Mouse (Mus musculus): Measurements from ENCODE around the gene Ttll4. TPM values are rescaled to one million over a fixed set of nuclear protein-coding genes. Genes with fewer than 3 reads are reported as not detected.

The Ttll4 gene
- polyA plus RNA-seq, 1 experiment from 2014 or later = 68.5 TPM

GRCm38 (mm10) chr1:74752150-74752549 lies 90.6 kb downstream of the Ttll4 start:
- Histone ChIP-seq H3K4me1 (replicated peaks; ENCODE audit: control insufficient read depth, insufficient read depth, low read length) (no peaks in the 10 kb centered on the region), H3K27ac (ENCODE audit: low read depth, low read length) (no peak overlapping the region), H3K4me2 (ENCODE audit: low read depth, low read length, severe bottlenecking) (no peak overlapping the region), H3K9ac (ENCODE audit: low read length) (no peak overlapping the region), H3K36me3 (ENCODE audit: control insufficient read depth, insufficient read depth, low read length) (no peaks in the 10 kb centered on the region), H3K9me3 (ENCODE audit: control insufficient read depth, low read length) (no peaks in the 10 kb centered on the region), H3K4me3 (ENCODE audit: low read depth, low read length) (no peak overlapping the region), H3K27me3 (ENCODE audit: control insufficient read depth, insufficient read depth, low read length) (no peaks in the 10 kb centered on the region; the same call in 1 of the 2 replicates)
- DNase-seq (ENCODE audit: low spot score) (no peak), ATAC-seq (replicated peaks; ENCODE audit: low FRiP score) (no peak)
- WGBS = 81% methylated on average over 8 of the region's 8 CpGs

GRCm38 (mm10) chr1:74752833-74753232 lies 91.3 kb downstream of the Ttll4 start:
- Histone ChIP-seq H3K9ac (ENCODE audit: low read length) (no peak overlapping the region), H3K4me1 (replicated peaks; ENCODE audit: control insufficient read depth, insufficient read depth, low read length) (no peaks in the 10 kb centered on the region), H3K4me2 (ENCODE audit: low read depth, low read length, severe bottlenecking) (no peak overlapping the region), H3K27ac (ENCODE audit: low read depth, low read length) (no peak overlapping the region), H3K9me3 (ENCODE audit: control insufficient read depth, low read length) (no peaks in the 10 kb centered on the region), H3K36me3 (ENCODE audit: control insufficient read depth, insufficient read depth, low read length) (no peaks in the 10 kb centered on the region), H3K27me3 (ENCODE audit: control insufficient read depth, insufficient read depth, low read length) (no peaks in the 10 kb centered on the region; the same call in 1 of the 2 replicates), H3K4me3 (ENCODE audit: low read depth, low read length) (no peak overlapping the region)
- ATAC-seq (replicated peaks; ENCODE audit: low FRiP score) = no peak
- 94% methylated on average over 3 of the region's 3 CpGs for WGBS
- no peak for DNase-seq (ENCODE audit: low spot score)

Other genes starting within 250 kb of the Ttll4 start
- gene Cnot9, start 155.7 kb upstream of the Ttll4 start, polyA plus RNA-seq (2014; fragmentation: Nextera tagmentation; extraction: Ambion mirVana) = 98.2 and 99.2 TPM in 2 replicates
- gene Plcd4, start 118.9 kb upstream of the Ttll4 start, polyA plus RNA-seq (2014; fragmentation: Nextera tagmentation; extraction: Ambion mirVana) = 0.41 and 0.75 TPM in 2 replicates
- gene Usp37, start 117.5 kb upstream of the Ttll4 start, polyA plus RNA-seq (2014; fragmentation: Nextera tagmentation; extraction: Ambion mirVana) = 50.2 and 54.2 TPM in 2 replicates
- gene Zfp142, start 73.5 kb upstream of the Ttll4 start, polyA plus RNA-seq (2014; fragmentation: Nextera tagmentation; extraction: Ambion mirVana) = 13.0 and 13.1 TPM in 2 replicates
- gene Bcs1l, start 73.5 kb upstream of the Ttll4 start, polyA plus RNA-seq (2014; fragmentation: Nextera tagmentation; extraction: Ambion mirVana) = 16.0 and 21.1 TPM in 2 replicates
- gene Rnf25, start 60.3 kb upstream of the Ttll4 start, polyA plus RNA-seq (2014; fragmentation: Nextera tagmentation; extraction: Ambion mirVana) = 6.3 and 8.7 TPM in 2 replicates
- 18.0 and 19.5 TPM in 2 replicates for gene Stk36, start 60.3 kb upstream of the Ttll4 start, polyA plus RNA-seq (2014; fragmentation: Nextera tagmentation; extraction: Ambion mirVana)
- 5.8 and 6.7 TPM in 2 replicates for gene Cyp27a1, start 51.8 kb downstream of the Ttll4 start, polyA plus RNA-seq (2014; fragmentation: Nextera tagmentation; extraction: Ambion mirVana)
- 0.39 TPM in 1 of 2 replicates, not detected in the other for gene Prkag3, start 87.5 kb downstream of the Ttll4 start, polyA plus RNA-seq (2014; fragmentation: Nextera tagmentation; extraction: Ambion mirVana)
- gene Wnt6, start 110.1 kb downstream of the Ttll4 start, polyA plus RNA-seq (2014; fragmentation: Nextera tagmentation; extraction: Ambion mirVana) = 7.0 and 8.5 TPM in 2 replicates
- 1.5 and 2.4 TPM in 2 replicates for gene Wnt10a, start 129.8 kb downstream of the Ttll4 start, polyA plus RNA-seq (2014; fragmentation: Nextera tagmentation; extraction: Ambion mirVana)
- 1.2 and 1.4 TPM in 2 replicates for gene Cdk5r2, start 193.2 kb downstream of the Ttll4 start, polyA plus RNA-seq (2014; fragmentation: Nextera tagmentation; extraction: Ambion mirVana)
- not detected in 2 replicates for gene Fev, start 223.7 kb downstream of the Ttll4 start, polyA plus RNA-seq (2014; fragmentation: Nextera tagmentation; extraction: Ambion mirVana)
- gene Cryba2, start 231.4 kb downstream of the Ttll4 start, polyA plus RNA-seq (2014; fragmentation: Nextera tagmentation; extraction: Ambion mirVana) = not detected in 2 replicates